Comparison of ENCODE assay signal across 28 mouse cellular contexts in genomic region chr9:114751582-114751981, GRCm38 (mm10). TPM values are rescaled to one million over a fixed set of nuclear protein-coding genes. Genes with fewer than 3 reads are reported as not detected.
A peak's percentile ranks its signal among the peaks of the same experiment; 100 is the strongest.
DNase-seq lines count a peak whose midpoint lies in the region; ATAC-seq and TF ChIP-seq lines count a peak whose summit lies in the region.
"Had no signal": no experiment of that assay in that cellular context is flagged by ENCODE, and none has a peak within 500 bp of the region (broad histone marks: within the 10 kb centered on the region; RNA-seq: fewer than 3 reads in every experiment).

No protein-coding gene starts in this region.

- no peak overlapping the region for H3K4me3 ChIP-seq in forebrain, postnatal 0 days (ENCODE audit: low read depth, low read length)
- no peak overlapping the region for H3K4me3 ChIP-seq in forebrain, embryonic 14.5 days (ENCODE audit: low read depth, low read length)
- H3K4me3 ChIP-seq in kidney, postnatal 0 days (replicated peaks; ENCODE audit: low read depth, low read length), result no peak overlapping the region
- H3K4me3 ChIP-seq in kidney, embryonic 15.5 days (replicated peaks), result no peak overlapping the region
- no peak overlapping the region for H3K4me3 ChIP-seq in liver, postnatal 0 days (ENCODE audit: low read depth, low read length)
- no peak overlapping the region for H3K4me3 ChIP-seq in liver, embryonic 12.5 days
- H3K4me3 ChIP-seq: embryonic facial prominence, embryonic 13.5 days; forebrain, embryonic 10.5 days; heart, embryonic 13.5 days; hindbrain, embryonic 15.5 days; midbrain, embryonic 13.5 days; neural tube, embryonic 15.5 days had no signal

- no peak for ATAC-seq in forebrain, postnatal 0 days
- no peak for ATAC-seq in forebrain, embryonic 14.5 days
- no peak for ATAC-seq in kidney, postnatal 0 days (replicated peaks; ENCODE audit: low FRiP score, low read depth)
- ATAC-seq in kidney, embryonic 15.5 days (replicated peaks; ENCODE audit: low FRiP score), result no peak
- no peak for ATAC-seq in liver, postnatal 0 days
- no peak for ATAC-seq in liver, embryonic 12.5 days
- ATAC-seq: forebrain, embryonic 16.5 days had no signal

- H3K9ac ChIP-seq in forebrain, postnatal 0 days, result no peak overlapping the region
- no peak overlapping the region for H3K9ac ChIP-seq in forebrain, embryonic 14.5 days (ENCODE audit: low read length)
- no peak overlapping the region for H3K9ac ChIP-seq in kidney, postnatal 0 days (ENCODE audit: low read depth, low read length)
- H3K9ac ChIP-seq in kidney, embryonic 15.5 days, result no peak overlapping the region
- H3K9ac ChIP-seq in liver, postnatal 0 days (replicated peaks), result no peak overlapping the region
- no peak overlapping the region for H3K9ac ChIP-seq in liver, embryonic 12.5 days
- H3K9ac ChIP-seq: embryonic facial prominence, embryonic 13.5 days; hindbrain, embryonic 15.5 days; midbrain, embryonic 13.5 days; neural tube, embryonic 15.5 days had no signal

- H3K4me1 ChIP-seq in forebrain, postnatal 0 days (ENCODE audit: insufficient read depth), result no peaks in the 10 kb centered on the region
- peaks cover 7% of the 10 kb centered on the region for H3K4me1 ChIP-seq in forebrain, embryonic 14.5 days (ENCODE audit: control insufficient read depth, insufficient read depth, low read length)
- H3K4me1 ChIP-seq in kidney, postnatal 0 days (replicated peaks; ENCODE audit: insufficient read depth, low read length), result 0 out of 2 replicates have a peak, but pooled peaks cover 5% of the 10 kb centered on the region
- peaks cover 18% of the 10 kb centered on the region for H3K4me1 ChIP-seq in kidney, embryonic 15.5 days
- no peaks in the 10 kb centered on the region for H3K4me1 ChIP-seq in liver, postnatal 0 days (ENCODE audit: insufficient read depth)
- peaks cover 9% of the 10 kb centered on the region for H3K4me1 ChIP-seq in liver, embryonic 12.5 days

- no peak for DNase-seq in forebrain, postnatal 0 days
- DNase-seq in forebrain, embryonic 14.5 days (ENCODE audit: low spot score), result no peak
- DNase-seq in kidney, postnatal 0 days (ENCODE audit: low spot score), result no peak
- DNase-seq in liver, postnatal 0 days, result no peak
- DNase-seq in A20 (ENCODE audit: low read depth, low spot score), result peak; percentile 47
- no peak for DNase-seq in spleen, adult 18-20 months
- DNase-seq: adrenal gland, postnatal 25 days; cerebellum, adult 11-12 months; cerebellum, adult 9-11 months; gastrocnemius, postnatal 14 days; heart, postnatal 10 days; kidney, adult 8-10 months; kidney, postnatal 14 days; left cerebral cortex, postnatal 4 days; lung, adult 2 months; retina, postnatal 1 day; right cerebral cortex, postnatal 14 days; thymus, adult 18-20 months; thymus, postnatal 25 days had no signal

- peaks cover 9% of the 10 kb centered on the region for H3K36me3 ChIP-seq in forebrain, postnatal 0 days (ENCODE audit: insufficient read depth)
- H3K36me3 ChIP-seq in forebrain, embryonic 14.5 days (ENCODE audit: control insufficient read depth, insufficient read depth, low read length), result peaks cover 26% of the 10 kb centered on the region
- H3K36me3 ChIP-seq in kidney, postnatal 0 days (ENCODE audit: insufficient read depth, low read length), result peaks cover 26% of the 10 kb centered on the region; the same call in 1 of the 2 replicates
- H3K36me3 ChIP-seq in kidney, embryonic 15.5 days, result peaks cover 41% of the 10 kb centered on the region
- H3K36me3 ChIP-seq in liver, postnatal 0 days (replicated peaks; ENCODE audit: insufficient read depth, low read length), result peaks cover 32% of the 10 kb centered on the region
- H3K36me3 ChIP-seq in liver, embryonic 12.5 days, result peaks cover 52% of the 10 kb centered on the region
- H3K36me3 ChIP-seq: hindbrain, embryonic 15.5 days had no signal

- WGBS in forebrain, postnatal 0 days, result 82% methylated on average over 3 of the region's 3 CpGs
- WGBS in forebrain, embryonic 14.5 days, result 84% methylated on average over 3 of the region's 3 CpGs
- WGBS in kidney, postnatal 0 days, result 80% methylated on average over 3 of the region's 3 CpGs
- 86% methylated on average over 3 of the region's 3 CpGs for whole genome bisulfite sequencing in kidney, embryonic 15.5 days
- WGBS in liver, postnatal 0 days (ENCODE audit: insufficient replicate concordance), result 68% methylated on average over 3 of the region's 3 CpGs
- 78% methylated on average over 3 of the region's 3 CpGs for WGBS in liver, embryonic 12.5 days (ENCODE audit: insufficient replicate concordance)

- no peak for TF ChIP-seq EP300 in liver, postnatal 0 days (IDR thresholded peaks at IDR 0.05; ENCODE audit: low read depth)

- no peak overlapping the region for H3K4me2 ChIP-seq in forebrain, postnatal 0 days (ENCODE audit: low read depth)
- H3K4me2 ChIP-seq in forebrain, embryonic 14.5 days (ENCODE audit: low read length), result no peak overlapping the region
- H3K4me2 ChIP-seq in kidney, postnatal 0 days (ENCODE audit: low read length), result no peak overlapping the region
- no peak overlapping the region for H3K4me2 ChIP-seq in kidney, embryonic 15.5 days
- no peak overlapping the region for H3K4me2 ChIP-seq in liver, postnatal 0 days (ENCODE audit: low read depth, low read length)
- no peak overlapping the region for H3K4me2 ChIP-seq in liver, embryonic 12.5 days
- H3K4me2 ChIP-seq: embryonic facial prominence, embryonic 13.5 days; heart, embryonic 13.5 days; hindbrain, embryonic 15.5 days; midbrain, embryonic 13.5 days; neural tube, embryonic 15.5 days had no signal

- no peaks in the 10 kb centered on the region for H3K27me3 ChIP-seq in forebrain, postnatal 0 days (ENCODE audit: insufficient read depth, low read length)
- H3K27me3 ChIP-seq in forebrain, embryonic 14.5 days (replicated peaks; ENCODE audit: control insufficient read depth, insufficient read depth, low read length), result no peaks in the 10 kb centered on the region
- no peaks in the 10 kb centered on the region for H3K27me3 ChIP-seq in kidney, postnatal 0 days (ENCODE audit: insufficient read depth, low read length)
- H3K27me3 ChIP-seq in kidney, embryonic 15.5 days, result no peaks in the 10 kb centered on the region
- no peaks in the 10 kb centered on the region for H3K27me3 ChIP-seq in liver, postnatal 0 days (ENCODE audit: insufficient read depth, low read length)
- H3K27me3 ChIP-seq in liver, embryonic 12.5 days (replicated peaks), result no peaks in the 10 kb centered on the region
- H3K27me3 ChIP-seq: embryonic facial prominence, embryonic 13.5 days; heart, embryonic 13.5 days; hindbrain, embryonic 15.5 days; midbrain, embryonic 13.5 days; neural tube, embryonic 15.5 days had no signal

- H3K9me3 ChIP-seq in forebrain, postnatal 0 days (ENCODE audit: low read length), result no peaks in the 10 kb centered on the region
- no peaks in the 10 kb centered on the region for H3K9me3 ChIP-seq in forebrain, embryonic 14.5 days (replicated peaks; ENCODE audit: control insufficient read depth, low read length)
- no peaks in the 10 kb centered on the region for H3K9me3 ChIP-seq in kidney, postnatal 0 days (replicated peaks; ENCODE audit: low read length)
- H3K9me3 ChIP-seq in kidney, embryonic 15.5 days (replicated peaks), result no peaks in the 10 kb centered on the region
- no peaks in the 10 kb centered on the region for H3K9me3 ChIP-seq in liver, postnatal 0 days (ENCODE audit: low read length)
- H3K9me3 ChIP-seq in liver, embryonic 12.5 days (replicated peaks), result no peaks in the 10 kb centered on the region
- H3K9me3 ChIP-seq: embryonic facial prominence, embryonic 13.5 days; forebrain, embryonic 10.5 days; heart, embryonic 13.5 days; hindbrain, embryonic 15.5 days; midbrain, embryonic 13.5 days; neural tube, embryonic 15.5 days had no signal

- no peak overlapping the region for H3K27ac ChIP-seq in forebrain, postnatal 0 days (ENCODE audit: low read depth, low read length)
- H3K27ac ChIP-seq in forebrain, embryonic 14.5 days (ENCODE audit: low read depth, low read length), result no peak overlapping the region
- no peak overlapping the region for H3K27ac ChIP-seq in kidney, postnatal 0 days
- no peak overlapping the region for H3K27ac ChIP-seq in kidney, embryonic 15.5 days
- H3K27ac ChIP-seq in liver, postnatal 0 days (ENCODE audit: low read depth), result no peak overlapping the region
- H3K27ac ChIP-seq in liver, embryonic 12.5 days, result no peak overlapping the region
- H3K27ac ChIP-seq: embryonic facial prominence, embryonic 13.5 days; forebrain, embryonic 10.5 days; heart, embryonic 13.5 days; hindbrain, embryonic 15.5 days; midbrain, embryonic 13.5 days; neural tube, embryonic 15.5 days had no signal

- peak; percentile 25; the same call in 1 of the 2 replicates for TF ChIP-seq CTCF in forebrain, postnatal 0 days (IDR thresholded peaks at IDR 0.05; ENCODE audit: low read depth)
- TF ChIP-seq CTCF in kidney, postnatal 0 days (IDR thresholded peaks at IDR 0.05; ENCODE audit: low read depth), result peak; percentile 50
- TF ChIP-seq CTCF in liver, postnatal 0 days (IDR thresholded peaks at IDR 0.05; ENCODE audit: low read depth), result peak; percentile 47

RNA-seq across cellular contexts. Expression of gene Cmtm6, which starts 20.7 kb away (rescaled TPM):
- 16.3 and 17.1 TPM in 2 replicates for total RNA-seq in forebrain, postnatal 0 days (2014; rRNA removed)
- polyA plus RNA-seq in forebrain, postnatal 0 days (2015; fragmentation: Nextera tagmentation; extraction: Ambion mirVana), result 19.5 and 22.7 TPM in 2 replicates
- 23.9 and 26.1 TPM in 2 replicates for polyA plus RNA-seq in forebrain, embryonic 14.5 days (2014; fragmentation: Nextera tagmentation; extraction: Ambion mirVana)
- polyA plus RNA-seq in kidney, postnatal 0 days (2015; fragmentation: Nextera tagmentation; extraction: Ambion mirVana), result 64.5 and 70.3 TPM in 2 replicates
- polyA plus RNA-seq in kidney, embryonic 15.5 days (2015; fragmentation: Nextera tagmentation; extraction: Ambion mirVana), result 56.3 and 57.6 TPM in 2 replicates
- polyA plus RNA-seq in liver, postnatal 0 days (2015; fragmentation: Nextera tagmentation; extraction: Ambion mirVana), result 27.7 and 30.1 TPM in 2 replicates
- 26.0 and 29.1 TPM in 2 replicates for polyA plus RNA-seq in liver, embryonic 12.5 days (2016; fragmentation: Nextera tagmentation; extraction: Ambion mirVana)

RNA-seq across cellular contexts. Expression of gene Cmtm7, which starts 30.1 kb away (rescaled TPM):
- total RNA-seq in forebrain, postnatal 0 days (2014; rRNA removed), result 4.9 and 6.0 TPM in 2 replicates
- polyA plus RNA-seq in forebrain, postnatal 0 days (2015; fragmentation: Nextera tagmentation; extraction: Ambion mirVana), result 9.5 and 11.6 TPM in 2 replicates
- polyA plus RNA-seq in forebrain, embryonic 14.5 days (2014; fragmentation: Nextera tagmentation; extraction: Ambion mirVana), result 16.5 and 25.6 TPM in 2 replicates
- polyA plus RNA-seq in kidney, postnatal 0 days (2015; fragmentation: Nextera tagmentation; extraction: Ambion mirVana), result 95.4 and 102 TPM in 2 replicates
- polyA plus RNA-seq in kidney, embryonic 15.5 days (2015; fragmentation: Nextera tagmentation; extraction: Ambion mirVana), result 102 TPM in 2 replicates
- 57.7 and 58.2 TPM in 2 replicates for polyA plus RNA-seq in liver, postnatal 0 days (2015; fragmentation: Nextera tagmentation; extraction: Ambion mirVana)
- 69.9 and 70.4 TPM in 2 replicates for polyA plus RNA-seq in liver, embryonic 12.5 days (2016; fragmentation: Nextera tagmentation; extraction: Ambion mirVana)
